Mouse (Mus musculus) heart, embryonic 12.5 days (tissue): ENCODE measurements at regions not wholly inside any gene's neighbourhood (a gene's known extent, or its start where the extent isn't known, plus 50 kb on each side); places are given as distances from the start of the nearest gene placed in this dataset.
A peak's percentile ranks its signal among the peaks of the same experiment; 100 is the strongest.

Experiments
- ATAC-seq: fragments of 200-750 bp; cut with Nextera tagmentation; 2 replicates; pipeline ENCODE4 v1.8.0; 2017; ENCODE audit warnings: moderate TSS enrichment, moderate library complexity; ENCODE audit not compliant: insufficient number of reproducible peaks, low FRiP score
- H3K27ac ChIP-seq: fragments of 300-500 bp; sonication (generic); 2 replicates; pipeline ENCODE4 v1.5.1; 2016; ENCODE audit warnings: mild to moderate bottlenecking, moderate library complexity; ENCODE audit not compliant: poor library complexity, severe bottlenecking
- H3K27me3 ChIP-seq: fragments of 300-500 bp; sonication (generic); replicated peaks from 2 replicates; pipeline ENCODE4 v1.6.1; 2016; ENCODE audit warnings: mild to moderate bottlenecking, moderate library complexity
- H3K36me3 ChIP-seq: fragments of 300-500 bp; sonication (generic); 2 replicates; pipeline ENCODE4 v1.6.1; 2016; ENCODE audit warnings: mild to moderate bottlenecking, moderate library complexity
- H3K4me1 ChIP-seq: fragments of 300-500 bp; sonication (generic); replicated peaks from 2 replicates; pipeline ENCODE4 v1.6.1; 2016; ENCODE audit warnings: mild to moderate bottlenecking
- H3K4me2 ChIP-seq: fragments of 300-500 bp; sonication (generic); 2 replicates; pipeline ENCODE4 v1.6.1; 2016; ENCODE audit warnings: mild to moderate bottlenecking, moderate library complexity
- H3K4me3 ChIP-seq: fragments of 300-500 bp; sonication (generic); 2 replicates; pipeline ENCODE4 v1.5.1; 2016; ENCODE audit warnings: mild to moderate bottlenecking
- H3K9ac ChIP-seq: fragments of 300-500 bp; sonication (generic); 2 replicates; pipeline ENCODE4 v1.6.1; 2016; ENCODE audit warnings: mild to moderate bottlenecking, moderate library complexity
- H3K9me3 ChIP-seq: fragments of 300-500 bp; sonication (generic); replicated peaks from 2 replicates; pipeline ENCODE4 v1.6.1; 2016; ENCODE audit warnings: mild to moderate bottlenecking, moderate library complexity
- WGBS: fragments of 180-500 bp; shearing (Covaris S2); methylation state at CpG from one replicate; pipeline ENCODE4 v1.1.7; 2016; 5-methylcytosine and 5-hydroxymethylcytosine counted together

- ATAC-seq: no peak
- no peak overlapping the region for H3K27ac ChIP-seq
- no peak overlapping the region for H3K4me3 ChIP-seq
- peaks cover 12% of the 10 kb centered on the region; the same call in 1 of the 2 replicates for H3K27me3 ChIP-seq
- H3K9ac ChIP-seq: no peak overlapping the region
- H3K4me1 ChIP-seq: peaks cover 38% of the 10 kb centered on the region
- H3K9me3 ChIP-seq: no peaks in the 10 kb centered on the region
- no peak overlapping the region for H3K4me2 ChIP-seq
- no peaks in the 10 kb centered on the region for H3K36me3 ChIP-seq
- 32% methylated on average over 8 of the region's 8 CpGs for WGBS
These were observed 470.2 kb downstream of the Tcerg1l start for GRCm38 (mm10) chr7:137927371-137927770.

GRCm38 (mm10) chr7:137930200-137930599, 467.3 kb downstream of the Tcerg1l start:
- Histone ChIP-seq H3K27ac (no peak overlapping the region), H3K9ac (no peak overlapping the region), H3K4me1 (peaks cover 26% of the 10 kb centered on the region), H3K9me3 (no peaks in the 10 kb centered on the region), H3K4me3 (no peak overlapping the region), H3K36me3 (no peaks in the 10 kb centered on the region), H3K4me2 (peak overlapping the region; percentile 45), H3K27me3 (0 out of 2 replicates have a peak, but pooled peaks cover 3% of the 10 kb centered on the region)
- ATAC-seq: no peak
- 3% methylated on average over 7 of the region's 7 CpGs for WGBS

- Histone ChIP-seq H3K27ac (no peak overlapping the region), H3K4me1 (peaks cover under 1% of the 10 kb centered on the region), H3K9ac (no peak overlapping the region), H3K36me3 (no peaks in the 10 kb centered on the region), H3K4me3 (no peak overlapping the region), H3K4me2 (no peak overlapping the region), H3K27me3 (no peaks in the 10 kb centered on the region), H3K9me3 (no peaks in the 10 kb centered on the region)
- no peak for ATAC-seq
- WGBS: 51% methylated on average over 3 of the region's 3 CpGs
These were observed 461.6 kb downstream of the Tcerg1l start for GRCm38 (mm10) chr7:137935896-137936295.

GRCm38 (mm10) chr7:137939116-137939515, 458.4 kb downstream of the Tcerg1l start:
- WGBS: 85% methylated on average over 8 of the region's 8 CpGs

GRCm38 (mm10) chr7:137940084-137940483, 457.4 kb downstream of the Tcerg1l start:
- Histone ChIP-seq H3K4me2 (no peak overlapping the region), H3K4me3 (no peak overlapping the region), H3K4me1 (no peaks in the 10 kb centered on the region), H3K36me3 (no peaks in the 10 kb centered on the region), H3K9ac (no peak overlapping the region), H3K27me3 (0 out of 2 replicates have a peak, but pooled peaks cover 5% of the 10 kb centered on the region), H3K27ac (no peak overlapping the region), H3K9me3 (0 out of 2 replicates have a peak, but pooled peaks cover 4% of the 10 kb centered on the region)
- no peak for ATAC-seq
- 70% methylated on average over 5 of the region's 5 CpGs for WGBS

More at GRCm38 (mm10) chr7:137939116-137939515, 458.4 kb downstream of the Tcerg1l start:
- no peak overlapping the region for H3K4me3 ChIP-seq
- H3K27ac ChIP-seq: no peak overlapping the region
- no peaks in the 10 kb centered on the region for H3K9me3 ChIP-seq
- no peak overlapping the region for H3K4me2 ChIP-seq
- H3K27me3 ChIP-seq: 0 out of 2 replicates have a peak, but pooled peaks cover 5% of the 10 kb centered on the region
- no peak overlapping the region for H3K9ac ChIP-seq
- no peaks in the 10 kb centered on the region for H3K36me3 ChIP-seq
- ATAC-seq: no peak
- no peaks in the 10 kb centered on the region for H3K4me1 ChIP-seq

DNA sequence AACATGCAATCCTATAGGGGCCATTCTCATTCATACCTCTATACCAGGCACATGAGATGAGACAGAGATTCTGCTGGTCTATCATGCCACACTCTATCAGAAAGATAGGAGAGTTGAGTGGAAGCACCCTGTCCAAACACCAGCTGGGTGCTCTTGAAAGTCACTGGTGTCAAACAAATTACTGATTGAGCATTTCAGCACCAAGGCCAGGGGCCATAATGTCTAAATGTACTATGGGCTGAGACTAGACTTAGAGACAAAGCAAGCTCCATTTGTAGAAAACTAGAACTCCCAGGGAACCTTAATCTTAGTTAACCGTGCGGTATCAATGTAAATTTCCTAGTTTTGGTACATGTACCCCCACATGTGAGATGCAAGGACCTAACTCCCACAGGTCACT, 452.5 kb downstream of the Tcerg1l start:
- H3K27me3 ChIP-seq: 0 out of 2 replicates have a peak, but pooled peaks cover 10% of the 10 kb centered on the region
- H3K27ac ChIP-seq: no peak overlapping the region
- ATAC-seq: no peak
- H3K9me3 ChIP-seq: 0 out of 2 replicates have a peak, but pooled peaks cover 4% of the 10 kb centered on the region
- WGBS: 61% methylated on average over 2 of the region's 2 CpGs
- H3K36me3 ChIP-seq: no peaks in the 10 kb centered on the region
- no peak overlapping the region for H3K4me2 ChIP-seq
- no peak overlapping the region for H3K9ac ChIP-seq
- no peaks in the 10 kb centered on the region for H3K4me1 ChIP-seq
- H3K4me3 ChIP-seq: no peak overlapping the region

DNA sequence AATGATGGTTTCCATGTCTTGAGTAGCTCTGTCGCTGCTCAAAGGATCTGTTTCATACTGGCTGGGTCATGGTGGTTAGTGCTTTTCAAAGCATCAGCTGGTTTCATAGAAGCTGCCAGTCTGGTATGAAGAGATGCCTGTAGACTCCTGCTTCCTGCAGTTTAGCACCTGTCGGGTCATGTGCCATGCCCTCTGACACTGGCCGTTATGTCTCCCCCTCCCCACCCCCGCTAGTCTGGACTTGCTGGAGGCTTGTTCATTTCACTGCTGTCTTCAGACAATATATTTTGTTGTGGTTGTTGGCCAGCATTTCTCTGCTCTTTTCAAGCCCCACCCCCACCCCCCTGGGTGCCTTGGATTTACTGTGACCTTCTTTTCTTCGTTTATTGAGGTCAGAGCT, 450.1 kb downstream of the Tcerg1l start:
- no peak overlapping the region for H3K9ac ChIP-seq
- WGBS: 57% methylated on average over 5 of the region's 5 CpGs
- no peak overlapping the region for H3K4me3 ChIP-seq
- no peaks in the 10 kb centered on the region for H3K36me3 ChIP-seq
- H3K4me2 ChIP-seq: no peak overlapping the region
- 0 out of 2 replicates have a peak, but pooled peaks cover 5% of the 10 kb centered on the region for H3K27me3 ChIP-seq
- H3K27ac ChIP-seq: no peak overlapping the region
- no peak for ATAC-seq
- 0 out of 2 replicates have a peak, but pooled peaks cover 4% of the 10 kb centered on the region for H3K9me3 ChIP-seq
- no peaks in the 10 kb centered on the region for H3K4me1 ChIP-seq

DNA sequence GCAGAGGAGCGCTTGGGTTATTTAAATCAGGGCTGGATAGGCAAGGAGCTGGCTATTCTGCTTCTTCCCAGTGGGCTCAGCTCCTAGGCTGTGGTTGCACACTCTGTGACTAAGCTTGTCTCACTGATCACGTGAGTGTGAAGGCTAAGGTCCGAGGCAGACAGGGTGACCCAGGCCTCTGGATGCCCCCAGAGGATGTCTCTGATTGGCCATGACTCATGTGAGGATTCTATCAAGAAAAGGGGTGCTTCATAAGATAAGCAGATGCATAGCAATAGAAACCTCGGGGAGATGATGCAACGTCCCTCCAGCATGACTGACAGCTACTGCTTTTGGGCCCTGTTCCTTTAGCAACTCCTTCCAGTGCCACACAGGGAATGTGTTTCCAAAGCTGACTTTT, 440.2 kb downstream of the Tcerg1l start:
- H3K9ac ChIP-seq: no peak overlapping the region
- no peaks in the 10 kb centered on the region for H3K4me1 ChIP-seq
- H3K27me3 ChIP-seq: no peaks in the 10 kb centered on the region
- no peaks in the 10 kb centered on the region for H3K9me3 ChIP-seq
- WGBS: 49% methylated on average over 5 of the region's 5 CpGs
- no peak for ATAC-seq
- no peak overlapping the region for H3K27ac ChIP-seq
- no peak overlapping the region for H3K4me3 ChIP-seq
- H3K4me2 ChIP-seq: no peak overlapping the region
- H3K36me3 ChIP-seq: no peaks in the 10 kb centered on the region

DNA sequence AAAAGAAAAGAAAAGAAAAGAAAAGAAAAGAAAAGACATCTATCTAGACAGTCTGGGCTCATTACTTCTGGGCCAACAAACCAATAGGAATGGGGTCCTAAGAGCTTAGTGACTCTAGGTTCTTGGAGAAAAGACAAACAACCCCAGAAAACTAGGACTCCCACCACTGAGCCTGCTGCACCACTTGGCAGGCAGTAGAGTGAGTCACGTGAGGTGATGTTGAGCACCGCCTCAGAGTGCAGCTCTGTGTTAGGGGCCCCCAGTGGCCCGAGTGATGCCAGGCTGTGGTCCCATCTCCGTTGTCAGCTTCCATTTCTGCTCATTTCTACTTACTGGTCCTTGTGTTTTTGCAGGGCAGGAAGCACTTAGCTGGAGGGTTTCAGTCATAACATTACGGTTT, 439.7 kb downstream of the Tcerg1l start:
- no peak for ATAC-seq
- Histone ChIP-seq H3K36me3 (no peaks in the 10 kb centered on the region), H3K9me3 (no peaks in the 10 kb centered on the region), H3K4me3 (no peak overlapping the region), H3K27me3 (no peaks in the 10 kb centered on the region), H3K27ac (no peak overlapping the region), H3K4me1 (no peaks in the 10 kb centered on the region), H3K9ac (no peak overlapping the region), H3K4me2 (no peak overlapping the region)
- WGBS: 69% methylated on average over 5 of the region's 5 CpGs

DNA sequence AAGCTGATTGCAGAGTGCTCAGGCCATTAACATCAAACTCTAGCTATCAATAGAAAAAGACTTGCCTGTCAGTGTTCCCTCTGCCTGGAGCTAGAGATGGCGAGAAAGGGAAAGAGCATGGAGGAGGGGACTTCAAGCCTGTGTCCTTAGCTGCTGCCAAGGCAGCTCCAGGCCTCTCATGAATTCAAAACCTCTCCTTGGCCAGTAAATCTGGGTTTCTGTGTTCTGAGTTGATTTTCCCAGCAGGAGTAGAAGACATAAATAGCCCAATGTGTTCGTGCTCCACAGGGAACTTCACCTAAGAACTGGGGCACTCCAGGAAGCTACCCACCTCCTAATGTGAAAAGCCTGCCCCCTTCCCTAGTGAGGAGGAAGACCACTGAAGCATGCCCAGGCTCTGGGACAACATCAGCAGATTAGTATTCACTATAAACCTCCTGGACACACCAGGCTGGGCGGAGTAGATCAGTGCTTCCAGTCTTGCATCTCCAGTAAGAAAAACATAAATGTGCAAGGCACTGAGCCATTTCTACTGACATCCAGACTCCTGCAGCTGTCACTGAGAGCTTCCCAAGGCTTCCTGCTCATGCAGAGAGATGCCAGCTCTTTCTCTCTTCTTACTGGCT, 433.9 kb downstream of the Tcerg1l start:
- no peak for ATAC-seq
- Histone ChIP-seq H3K4me3 (no peak overlapping the region), H3K9me3 (no peaks in the 10 kb centered on the region), H3K27me3 (no peaks in the 10 kb centered on the region), H3K27ac (no peak overlapping the region), H3K4me1 (no peaks in the 10 kb centered on the region), H3K9ac (no peak overlapping the region), H3K36me3 (no peaks in the 10 kb centered on the region), H3K4me2 (no peak overlapping the region)
- WGBS: 44% methylated on average over 3 of the region's 3 CpGs

GRCm38 (mm10) chr7:137974705-137975104, 422.8 kb downstream of the Tcerg1l start:
- no peaks in the 10 kb centered on the region for H3K36me3 ChIP-seq
- no peak for ATAC-seq
- H3K4me3 ChIP-seq: no peak overlapping the region
- no peak overlapping the region for H3K27ac ChIP-seq
- H3K9ac ChIP-seq: no peak overlapping the region
- 88% methylated on average over 5 of the region's 5 CpGs for WGBS
- no peaks in the 10 kb centered on the region for H3K4me1 ChIP-seq
- no peaks in the 10 kb centered on the region for H3K9me3 ChIP-seq
- no peaks in the 10 kb centered on the region for H3K27me3 ChIP-seq
- no peak overlapping the region for H3K4me2 ChIP-seq

DNA sequence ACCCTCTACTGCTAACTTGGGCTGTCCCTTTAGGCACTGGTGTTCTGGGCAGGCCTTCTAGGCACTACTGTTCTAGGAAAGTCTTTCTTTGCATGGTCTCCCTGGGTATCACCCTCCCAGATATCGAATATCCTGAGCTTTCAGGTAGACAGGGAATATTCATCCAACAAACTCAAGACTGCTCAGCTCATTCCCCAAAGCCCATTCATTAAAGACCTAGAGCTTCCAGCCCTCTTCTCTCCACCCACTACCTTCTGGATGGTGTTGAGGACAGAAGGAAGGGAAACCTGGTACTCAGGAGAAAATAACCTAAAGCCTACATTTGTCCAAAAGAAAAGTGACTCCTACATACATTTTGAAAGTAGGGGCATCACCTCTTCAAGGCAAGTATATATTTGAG, 420.0 kb downstream of the Tcerg1l start:
- no peak for ATAC-seq

More for the DNA sequence above, 420.0 kb downstream of the Tcerg1l start:
- 77% methylated on average over 1 of the region's 1 CpGs for WGBS
- Histone ChIP-seq H3K4me1 (no peaks in the 10 kb centered on the region), H3K36me3 (no peaks in the 10 kb centered on the region), H3K27ac (no peak overlapping the region), H3K9ac (no peak overlapping the region), H3K27me3 (no peaks in the 10 kb centered on the region), H3K4me3 (no peak overlapping the region), H3K4me2 (no peak overlapping the region), H3K9me3 (no peaks in the 10 kb centered on the region)
